Mouse (Mus musculus): ENCODE measurements at regions not wholly inside any gene's neighbourhood (a gene's known extent, or its start where the extent isn't known, plus 50 kb on each side); places are given as distances from the start of the nearest gene placed in this dataset.
A peak's percentile ranks its signal among the peaks of the same experiment; 100 is the strongest.

DNA sequence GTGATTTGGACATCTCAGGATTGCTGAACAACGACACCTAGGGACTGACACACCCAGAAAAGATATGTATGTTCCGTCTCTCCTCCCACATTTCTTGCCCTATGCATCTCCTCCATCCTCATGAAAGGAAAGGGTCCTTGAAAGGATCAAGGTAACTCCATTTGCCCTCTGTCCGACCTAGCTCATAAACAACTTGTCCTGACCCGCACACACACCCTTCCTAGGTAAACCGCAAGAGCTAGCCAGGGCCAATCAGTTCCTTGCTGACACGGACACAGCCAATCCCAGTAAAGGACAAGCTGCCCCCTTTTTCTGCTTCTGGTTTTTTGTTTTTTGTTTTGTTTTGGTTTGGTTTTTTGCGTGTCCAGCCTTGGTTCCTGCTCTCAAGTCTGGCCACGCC is 118.0 kb downstream of the Atp23 start:
- Histone ChIP-seq H3K9me3 (replicated peaks) (no peaks in the 10 kb centered on the region), H3K9ac (replicated peaks) (no peak overlapping the region), H3K36me3 (no peaks in the 10 kb centered on the region), H3K4me1 (no peaks in the 10 kb centered on the region), H3K27ac (replicated peaks) (no peak overlapping the region), H3K27me3 (replicated peaks) (no peaks in the 10 kb centered on the region), H3K4me3 (replicated peaks) (no peak overlapping the region), H3K4me2 (no peak overlapping the region)
- no peak for ATAC-seq (ENCODE audit: low FRiP score)
- 93% methylated on average over 8 of the region's 8 CpGs for WGBS

DNA sequence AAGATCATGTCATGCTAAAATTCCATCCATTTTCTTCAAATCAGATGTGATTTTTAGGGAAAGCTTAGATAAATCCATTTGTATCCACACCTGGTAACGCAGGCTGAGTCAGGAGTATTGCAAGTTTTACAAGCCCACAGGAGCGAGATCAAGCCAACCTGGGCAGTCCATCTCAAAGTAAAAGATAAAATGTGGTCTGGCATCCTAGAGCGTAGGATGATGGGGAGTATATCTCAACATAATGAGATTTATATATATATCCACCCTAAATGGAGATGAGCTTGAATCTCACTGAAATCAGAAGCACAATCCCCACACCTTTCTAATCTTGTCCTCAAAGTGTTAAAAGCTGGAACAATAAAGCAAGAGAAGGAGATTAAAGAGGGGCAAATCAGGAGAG is 124.6 kb downstream of the Atp23 start:
- no peaks in the 10 kb centered on the region for H3K9me3 ChIP-seq (replicated peaks)
- WGBS: 85% methylated on average over 3 of the region's 3 CpGs
- no peaks in the 10 kb centered on the region for H3K36me3 ChIP-seq
- H3K4me1 ChIP-seq: no peaks in the 10 kb centered on the region
- H3K4me3 ChIP-seq (replicated peaks): no peak overlapping the region
- H3K4me2 ChIP-seq: no peak overlapping the region
- H3K27ac ChIP-seq (replicated peaks): no peak overlapping the region
- H3K27me3 ChIP-seq (replicated peaks): no peaks in the 10 kb centered on the region
- H3K9ac ChIP-seq (replicated peaks): no peak overlapping the region
- no peak for ATAC-seq (ENCODE audit: low FRiP score)

DNA sequence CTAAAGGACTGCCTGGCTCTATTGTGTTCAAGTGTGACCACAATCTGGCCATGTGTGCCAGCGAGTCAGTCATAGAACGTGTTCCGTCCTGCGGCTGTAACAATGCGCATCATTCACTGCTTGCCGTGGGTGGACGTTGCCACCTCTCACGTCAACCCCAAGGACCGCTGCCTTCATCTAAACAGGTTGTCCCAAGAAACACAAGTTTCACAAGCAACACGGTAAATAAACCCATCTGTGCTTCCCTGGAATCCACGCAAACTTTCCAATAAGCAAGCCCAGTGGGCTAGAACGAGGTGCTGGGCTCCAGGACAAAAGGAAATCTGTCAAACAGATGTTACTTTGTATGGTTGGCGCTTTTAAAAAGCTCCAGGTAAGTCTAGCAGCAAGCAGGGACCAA is 125.2 kb downstream of the Atp23 start:
- no peak overlapping the region for H3K4me2 ChIP-seq
- H3K4me1 ChIP-seq: no peaks in the 10 kb centered on the region
- H3K9me3 ChIP-seq (replicated peaks): no peaks in the 10 kb centered on the region
- 76% methylated on average over 13 of the region's 13 CpGs for WGBS
- ATAC-seq (ENCODE audit: low FRiP score): no peak
- no peaks in the 10 kb centered on the region for H3K27me3 ChIP-seq (replicated peaks)
- no peaks in the 10 kb centered on the region for H3K36me3 ChIP-seq
- no peak overlapping the region for H3K27ac ChIP-seq (replicated peaks)
- no peak overlapping the region for H3K9ac ChIP-seq (replicated peaks)
- H3K4me3 ChIP-seq (replicated peaks): no peak overlapping the region

DNA sequence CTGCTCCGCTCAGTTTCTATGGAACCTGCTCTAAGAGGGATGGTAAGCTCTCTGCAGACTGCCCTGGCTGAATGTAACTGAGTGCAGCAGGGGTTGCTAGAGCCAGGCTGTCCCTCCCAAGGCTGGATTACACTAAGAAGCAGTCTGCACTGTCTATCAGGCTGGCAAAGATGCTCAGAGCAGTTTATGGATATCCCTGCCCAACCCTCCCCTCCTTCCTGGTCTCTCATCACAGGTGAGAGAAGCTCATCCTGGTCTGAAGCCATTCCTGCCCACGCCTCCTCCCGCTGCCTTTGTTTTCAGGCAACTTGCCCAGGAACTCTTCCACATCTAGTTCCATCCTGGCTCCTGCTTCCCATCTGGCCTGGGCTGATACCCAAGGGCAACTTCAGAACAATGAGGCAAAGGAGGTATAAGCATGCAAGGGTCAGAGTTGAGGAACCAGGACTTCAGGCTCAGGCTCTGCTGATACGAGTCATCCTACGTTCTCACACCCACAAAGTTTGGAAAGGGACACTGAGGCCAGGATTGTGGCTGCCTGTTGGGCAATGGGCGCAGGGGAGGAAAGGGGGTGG is 130.6 kb downstream of the Atp23 start:
- no peaks in the 10 kb centered on the region for H3K9me3 ChIP-seq (replicated peaks)
- no peaks in the 10 kb centered on the region for H3K4me1 ChIP-seq
- H3K4me2 ChIP-seq: no peak overlapping the region
- 89% methylated on average over 6 of the region's 6 CpGs for WGBS
- ATAC-seq (ENCODE audit: low FRiP score): no peak
- no peak overlapping the region for H3K27ac ChIP-seq (replicated peaks)
- H3K4me3 ChIP-seq (replicated peaks): no peak overlapping the region
- no peaks in the 10 kb centered on the region for H3K36me3 ChIP-seq
- H3K9ac ChIP-seq (replicated peaks): no peak overlapping the region
- no peaks in the 10 kb centered on the region for H3K27me3 ChIP-seq (replicated peaks)

DNA sequence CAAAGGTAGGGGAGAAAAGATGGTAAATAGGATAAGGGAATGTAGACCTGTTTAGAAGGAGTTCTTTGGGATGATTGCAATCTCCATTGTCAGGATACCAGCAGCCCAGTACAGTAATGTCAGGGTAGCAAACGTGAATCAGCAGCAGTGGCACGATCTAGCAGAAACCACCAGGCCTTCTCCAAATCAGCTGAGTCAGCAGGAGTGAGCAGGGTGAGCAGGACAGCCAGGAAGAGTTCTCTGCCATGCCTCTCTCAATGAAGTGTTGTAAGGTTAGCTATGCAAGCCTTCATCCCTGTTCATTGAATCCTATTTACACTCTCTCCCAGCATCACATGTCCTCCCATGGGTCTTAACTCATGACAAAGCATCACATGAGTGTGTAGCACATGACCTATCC is 135.5 kb downstream of the Atp23 start:
- Histone ChIP-seq H3K4me2 (no peak overlapping the region), H3K27ac (replicated peaks) (no peak overlapping the region), H3K9me3 (replicated peaks) (no peaks in the 10 kb centered on the region), H3K4me1 (no peaks in the 10 kb centered on the region), H3K9ac (replicated peaks) (no peak overlapping the region), H3K4me3 (replicated peaks) (no peak overlapping the region), H3K27me3 (replicated peaks) (no peaks in the 10 kb centered on the region), H3K36me3 (no peaks in the 10 kb centered on the region)
- 82% methylated on average over 2 of the region's 2 CpGs for whole genome bisulfite sequencing
- no peak for ATAC-seq (ENCODE audit: low FRiP score)

DNA sequence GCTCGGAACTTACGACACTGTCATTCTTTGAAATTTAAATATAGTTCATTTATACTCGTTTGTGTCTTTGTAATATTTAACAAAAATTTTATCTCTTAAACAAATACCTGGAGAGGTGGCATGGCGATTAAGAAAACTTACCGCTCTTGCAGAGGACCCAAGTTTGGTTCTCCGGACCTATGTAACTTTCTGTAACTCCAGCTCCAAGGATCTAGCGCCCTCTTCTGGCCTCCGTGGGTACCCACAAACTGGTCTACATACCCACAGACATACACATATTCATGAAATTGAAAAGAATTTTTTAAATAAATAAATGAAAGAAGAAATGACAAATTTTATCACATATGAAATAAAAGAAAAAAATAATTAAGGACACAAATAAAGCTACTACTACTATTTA is 136.4 kb downstream of the Atp23 start:
- H3K36me3 ChIP-seq: no peaks in the 10 kb centered on the region
- no peaks in the 10 kb centered on the region for H3K4me1 ChIP-seq
- no peak overlapping the region for H3K4me2 ChIP-seq
- no peaks in the 10 kb centered on the region for H3K27me3 ChIP-seq (replicated peaks)
- no peak overlapping the region for H3K27ac ChIP-seq (replicated peaks)
- H3K9me3 ChIP-seq (replicated peaks): no peaks in the 10 kb centered on the region
- no peak overlapping the region for H3K9ac ChIP-seq (replicated peaks)
- no peak overlapping the region for H3K4me3 ChIP-seq (replicated peaks)
- WGBS: 75% methylated on average over 8 of the region's 8 CpGs
- no peak for ATAC-seq (ENCODE audit: low FRiP score)

DNA sequence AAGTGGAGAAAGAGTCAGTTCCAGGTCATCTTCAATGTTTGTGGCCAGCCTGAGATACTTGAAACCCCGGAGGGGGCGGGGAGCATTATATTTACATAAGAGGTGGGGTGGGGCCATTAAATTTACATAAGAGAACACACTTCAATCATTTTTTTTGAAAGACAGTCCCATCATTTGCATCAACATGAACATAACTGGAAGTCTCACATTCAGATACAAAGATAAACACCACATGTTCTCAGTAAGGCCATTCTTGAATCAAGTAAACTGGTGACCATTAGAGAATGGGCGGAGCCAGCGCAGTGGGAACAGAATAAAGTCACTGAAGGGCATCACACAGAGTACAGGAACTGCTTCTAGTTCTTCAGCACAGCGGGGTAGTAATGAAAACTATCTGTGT is 137.2 kb downstream of the Atp23 start:
- no peak overlapping the region for H3K4me3 ChIP-seq (replicated peaks)
- H3K27ac ChIP-seq (replicated peaks): no peak overlapping the region
- no peaks in the 10 kb centered on the region for H3K9me3 ChIP-seq (replicated peaks)
- H3K9ac ChIP-seq (replicated peaks): no peak overlapping the region
- WGBS: 72% methylated on average over 5 of the region's 5 CpGs
- no peaks in the 10 kb centered on the region for H3K36me3 ChIP-seq
- H3K4me2 ChIP-seq: no peak overlapping the region
- ATAC-seq (ENCODE audit: low FRiP score): no peak
- no peaks in the 10 kb centered on the region for H3K27me3 ChIP-seq (replicated peaks)
- no peaks in the 10 kb centered on the region for H3K4me1 ChIP-seq

DNA sequence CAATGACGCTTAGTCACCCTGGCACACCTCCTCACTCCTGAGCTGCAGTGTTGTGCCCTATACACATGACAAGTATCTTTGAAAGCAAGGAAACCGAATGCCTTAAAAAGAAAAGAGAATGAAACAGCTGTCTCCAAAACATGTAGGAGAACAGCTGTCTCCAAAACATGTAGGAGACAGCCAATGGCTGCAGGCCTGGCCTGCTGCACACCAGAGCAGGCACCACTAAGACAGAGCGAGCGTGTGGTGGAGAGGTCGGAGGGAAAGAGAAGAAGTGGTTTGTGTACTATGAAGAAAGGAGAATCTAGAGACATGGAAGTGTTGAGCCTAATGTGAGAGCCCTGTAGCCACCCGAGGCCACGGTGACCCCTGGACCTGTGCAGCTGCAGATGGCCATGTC is 142.5 kb downstream of the Atp23 start:
- ATAC-seq (ENCODE audit: low FRiP score): no peak
- no peak overlapping the region for H3K4me3 ChIP-seq (replicated peaks)
- 96% methylated on average over 7 of the region's 7 CpGs for WGBS

DNA sequence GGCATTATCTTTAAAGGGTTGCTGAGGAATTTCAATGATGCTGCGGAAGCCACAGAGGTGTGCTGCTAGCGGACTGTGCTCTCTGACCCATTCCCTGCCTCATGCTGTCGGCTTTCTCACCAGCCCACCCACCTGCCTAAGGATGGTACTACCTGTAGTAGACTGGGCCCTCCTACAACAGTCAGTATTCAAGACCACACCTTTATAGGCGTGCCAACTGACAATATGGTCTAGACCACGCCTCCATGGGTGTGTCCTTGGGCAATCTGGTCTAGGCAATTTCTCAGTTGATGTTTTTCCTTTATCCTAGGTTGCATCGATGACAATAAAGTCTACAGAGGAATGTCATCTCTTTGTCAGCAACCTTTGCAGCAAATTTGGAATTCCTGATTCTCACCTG is 148.0 kb downstream of the Atp23 start:
- ATAC-seq (ENCODE audit: low FRiP score): no peak
- WGBS: 80% methylated on average over 6 of the region's 6 CpGs

More for the DNA sequence above, 142.5 kb downstream of the Atp23 start:
- Histone ChIP-seq H3K9me3 (replicated peaks) (no peaks in the 10 kb centered on the region), H3K4me1 (peaks cover 7% of the 10 kb centered on the region; the same call in 1 of the 2 replicates), H3K9ac (replicated peaks) (no peak overlapping the region), H3K36me3 (no peaks in the 10 kb centered on the region), H3K4me2 (no peak overlapping the region), H3K27me3 (replicated peaks) (no peaks in the 10 kb centered on the region), H3K27ac (replicated peaks) (no peak overlapping the region)

DNA sequence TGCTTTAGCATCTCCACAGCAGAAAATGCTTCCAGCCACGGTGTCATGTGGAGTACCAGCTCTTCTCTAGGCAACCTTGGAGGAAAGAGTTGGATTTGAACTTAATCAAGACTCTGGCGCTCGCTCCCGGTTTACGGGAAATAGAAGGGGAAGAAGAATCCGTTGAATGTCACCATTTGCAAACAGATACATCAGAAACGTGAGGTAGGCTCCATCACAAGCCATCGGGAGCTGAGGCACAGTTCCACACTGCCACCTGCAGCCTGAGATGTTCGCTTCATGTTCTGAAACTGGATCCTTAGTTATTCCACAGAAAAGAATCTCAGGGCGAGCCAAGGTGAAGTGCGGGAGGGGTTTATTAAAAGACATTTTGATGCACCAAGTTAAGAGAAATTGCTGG is 148.5 kb downstream of the Atp23 start:
- no peak for ATAC-seq (ENCODE audit: low FRiP score)
- no peak overlapping the region for H3K4me2 ChIP-seq
- WGBS: 60% methylated on average over 11 of the region's 11 CpGs
- 0 out of 2 replicates have a peak overlapping the region, but pooled peaks have one; percentile 15 for H3K27ac ChIP-seq (replicated peaks)
- H3K27me3 ChIP-seq (replicated peaks): no peaks in the 10 kb centered on the region
- H3K4me1 ChIP-seq: peaks cover 21% of the 10 kb centered on the region
- no peak overlapping the region for H3K4me3 ChIP-seq (replicated peaks)
- H3K36me3 ChIP-seq: no peaks in the 10 kb centered on the region
- H3K9me3 ChIP-seq (replicated peaks): no peaks in the 10 kb centered on the region
- H3K9ac ChIP-seq (replicated peaks): no peak overlapping the region

More for the DNA sequence above, 148.0 kb downstream of the Atp23 start:
- Histone ChIP-seq H3K4me1 (peaks cover 21% of the 10 kb centered on the region), H3K27me3 (replicated peaks) (no peaks in the 10 kb centered on the region), H3K4me2 (no peak overlapping the region), H3K36me3 (no peaks in the 10 kb centered on the region), H3K9ac (replicated peaks) (no peak overlapping the region), H3K4me3 (replicated peaks) (no peak overlapping the region), H3K9me3 (replicated peaks) (no peaks in the 10 kb centered on the region), H3K27ac (replicated peaks) (no peak overlapping the region)

DNA sequence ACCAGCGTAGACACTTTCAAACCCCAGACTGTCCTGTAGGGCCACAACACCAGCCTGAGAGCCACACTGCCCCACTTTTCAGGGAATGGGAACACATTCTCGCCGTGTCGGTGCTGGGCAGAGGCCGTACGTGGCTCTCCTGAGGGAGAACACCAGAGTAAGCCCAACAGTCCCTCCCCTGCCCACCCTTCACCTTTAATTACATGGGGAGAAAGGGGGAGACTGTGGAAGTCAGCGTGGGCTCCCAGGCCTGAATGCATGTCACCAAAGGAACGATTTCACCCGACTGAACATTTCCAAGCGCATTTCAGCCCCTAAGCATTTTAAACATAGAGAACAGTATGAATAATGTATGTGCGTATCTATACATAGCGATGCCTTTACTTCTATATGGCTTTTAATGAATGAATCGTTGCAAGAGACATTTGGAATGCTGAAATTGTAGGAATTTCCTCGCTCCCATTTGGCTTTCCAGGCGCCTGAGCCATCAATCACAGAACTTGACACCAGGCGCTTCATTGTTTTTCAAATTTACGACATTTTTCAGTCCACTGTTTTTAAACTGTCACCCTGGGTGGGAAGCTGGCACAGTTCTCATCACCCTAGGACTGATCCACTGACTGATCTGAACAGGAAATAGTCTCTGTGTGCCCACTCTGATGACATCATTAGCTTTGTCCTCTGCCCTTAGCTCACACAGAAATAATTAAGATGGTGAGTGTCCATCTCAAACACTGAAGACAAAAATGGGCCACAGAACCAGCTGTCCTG is 152.3 kb downstream of the Atp23 start:
- Histone ChIP-seq H3K4me1 (peaks cover 14% of the 10 kb centered on the region), H3K4me3 (replicated peaks) (no peak overlapping the region), H3K9me3 (replicated peaks) (no peaks in the 10 kb centered on the region), H3K27ac (replicated peaks) (no peak overlapping the region), H3K4me2 (peak overlapping the region; percentile 7; the same call in 1 of the 2 replicates), H3K9ac (replicated peaks) (no peak overlapping the region), H3K36me3 (no peaks in the 10 kb centered on the region), H3K27me3 (replicated peaks) (no peaks in the 10 kb centered on the region)
- ATAC-seq (ENCODE audit: low FRiP score): 0 out of 2 replicates have a peak, but pooled peaks have one; percentile 50
- WGBS: 15% methylated on average over 17 of the region's 17 CpGs

DNA sequence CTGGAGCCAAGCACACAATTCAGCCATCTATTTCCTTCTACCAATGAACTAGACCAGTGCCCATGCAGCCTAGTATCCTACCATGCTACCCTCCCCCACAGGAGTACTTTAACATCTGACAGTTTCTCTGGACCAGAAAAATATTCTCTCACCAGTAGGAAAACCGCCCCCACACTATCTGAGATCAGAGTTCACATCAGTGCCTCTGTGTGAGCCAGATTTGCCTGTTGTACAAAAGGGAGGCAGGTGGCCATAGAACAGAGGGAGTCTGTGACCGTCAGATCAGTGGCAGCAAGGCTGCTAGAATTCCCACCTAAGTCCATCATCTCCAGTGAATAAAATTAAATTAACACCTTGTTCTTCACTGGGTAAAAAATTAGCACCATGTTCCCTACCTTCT is 166.5 kb downstream of the Atp23 start:
- no peak for ATAC-seq (ENCODE audit: low FRiP score)
- WGBS: 57% methylated on average over 2 of the region's 2 CpGs
- Histone ChIP-seq H3K27ac (replicated peaks) (no peak overlapping the region), H3K27me3 (replicated peaks) (no peaks in the 10 kb centered on the region), H3K4me3 (replicated peaks) (no peak overlapping the region), H3K9ac (replicated peaks) (no peak overlapping the region), H3K4me1 (no peaks in the 10 kb centered on the region), H3K4me2 (no peak overlapping the region), H3K36me3 (no peaks in the 10 kb centered on the region), H3K9me3 (replicated peaks) (no peaks in the 10 kb centered on the region)

Measured in neural tube, embryonic 15.5 days (tissue).